Mouse (Mus musculus) cerebellum, postnatal 10 days (tissue): Measurements from ENCODE around the gene Lrch1.

ENCODE experiments used
- DNase-seq, 2 experiments: peaks; one replicate each; pipeline ENCODE4 v3.0.0; 2021; ENCODE audit warnings: mixed read lengths in 2 of 2

Lrch1 gene

DNA sequence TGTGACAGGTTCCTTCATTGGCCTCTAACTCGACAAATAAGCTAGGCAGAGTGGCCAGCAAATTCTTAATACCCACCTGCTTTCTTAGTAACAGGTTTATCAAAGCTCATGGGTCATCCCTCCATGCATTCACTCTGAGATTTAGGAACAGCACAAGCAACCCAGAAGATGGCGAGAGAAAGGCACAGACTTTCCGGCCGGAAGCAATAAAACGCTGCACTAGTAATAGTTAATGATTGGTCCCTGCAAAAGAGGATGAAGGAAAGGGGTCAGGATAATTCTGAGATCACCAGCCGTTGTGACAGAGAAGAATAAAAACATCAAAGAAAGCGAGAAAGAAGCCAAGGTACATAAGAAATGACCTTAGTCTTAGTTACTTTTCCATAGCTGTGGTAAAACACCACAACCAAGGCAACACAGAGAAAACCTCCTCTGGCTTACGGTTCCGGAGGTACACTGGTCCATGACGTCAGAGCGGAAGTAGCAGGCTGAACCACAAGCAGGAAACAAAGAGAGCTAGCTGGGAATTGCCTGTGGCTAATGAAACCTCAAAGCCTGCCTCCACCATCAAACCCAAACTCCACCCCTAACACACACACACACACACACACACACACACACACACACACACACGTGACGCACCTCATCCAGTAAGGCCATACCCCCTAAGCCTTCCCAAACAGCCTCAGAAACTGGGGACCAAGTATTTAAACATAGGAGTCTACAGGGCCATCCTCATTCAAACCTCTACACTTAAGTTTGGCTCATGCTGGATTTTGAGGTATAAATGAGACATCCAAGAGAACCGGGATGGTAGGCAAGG is 100.2 kb downstream of the Lrch1 start:
- DNase-seq = no peak

GRCm38 (mm10) chr14:74846668-74847067 is 101.0 kb downstream of the Lrch1 start:
- no peak for DNase-seq

- DNase-seq = peak in 1 of 2 experiments; percentile 26
These were observed 101.9 kb downstream of the Lrch1 start for GRCm38 (mm10) chr14:74845661-74846274.

DNA sequence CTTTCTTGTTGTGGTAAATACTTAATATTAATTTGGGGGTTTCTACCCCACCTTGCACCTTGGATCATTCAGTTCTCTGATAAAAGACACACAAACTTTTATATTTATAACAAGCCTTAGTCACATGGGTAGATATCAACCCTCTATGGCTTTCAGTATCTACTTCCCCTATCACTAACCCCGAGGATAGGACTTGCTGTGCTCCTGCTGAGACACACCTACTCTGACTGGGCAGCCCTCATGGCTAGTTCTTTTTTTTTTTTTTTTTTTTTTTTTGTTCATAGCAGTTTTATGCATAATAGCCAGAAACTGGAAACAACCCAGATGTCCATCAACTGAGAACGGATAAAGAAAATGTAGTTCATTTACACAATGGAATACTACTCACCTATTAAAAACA is 106.0 kb downstream of the Lrch1 start:
- DNase-seq = no peak

DNA sequence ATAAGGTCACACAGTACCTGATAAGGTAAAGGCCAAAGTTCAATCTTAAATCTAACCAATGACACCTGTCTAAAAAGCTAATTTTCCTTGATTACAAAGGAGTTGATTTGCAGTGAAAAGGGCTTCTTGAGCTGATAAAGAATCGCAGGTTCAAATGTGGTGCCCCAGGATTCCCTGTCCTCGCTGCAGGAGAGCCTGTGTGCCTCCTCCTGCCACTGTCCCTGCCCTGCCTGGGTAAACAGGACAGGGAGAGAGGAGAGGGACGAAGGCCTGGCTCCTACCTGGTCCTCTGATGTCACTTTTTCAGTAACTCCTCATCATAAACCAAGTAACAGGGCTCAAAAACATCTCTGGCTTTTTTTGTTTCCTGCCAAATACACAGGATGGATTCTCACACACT is 106.4 kb downstream of the Lrch1 start:
- no peak for DNase-seq

- DNase-seq = no peak
These were observed 106.9 kb downstream of the Lrch1 start for GRCm38 (mm10) chr14:74840820-74841219.

DNA sequence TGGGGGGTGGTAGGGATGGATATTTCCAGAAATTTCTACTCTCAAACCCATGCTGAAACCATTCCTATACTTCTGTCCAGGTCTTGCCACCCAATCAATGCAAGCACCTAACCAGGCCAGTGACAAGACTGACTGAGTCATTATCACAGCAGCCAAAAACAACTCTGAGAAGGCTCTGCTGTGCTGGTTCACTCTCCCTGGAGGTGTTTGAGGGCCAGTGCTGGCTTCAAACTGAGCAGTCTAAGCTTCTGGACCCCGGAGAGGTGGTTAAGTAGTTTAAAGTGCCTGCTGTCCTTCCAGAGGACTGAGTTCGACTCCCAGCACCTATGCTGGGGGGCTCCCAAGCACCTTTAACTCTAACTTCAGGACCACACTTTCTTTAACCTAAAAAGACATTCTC is 107.3 kb downstream of the Lrch1 start:
- DNase-seq = no peak

- DNase-seq = no peak
These were observed 108.9 kb downstream of the Lrch1 start for GRCm38 (mm10) chr14:74838816-74839215.

GRCm38 (mm10) chr14:74835010-74835409 is 112.7 kb downstream of the Lrch1 start:
- DNase-seq = peak in 1 of 2 experiments; percentile 24

DNA sequence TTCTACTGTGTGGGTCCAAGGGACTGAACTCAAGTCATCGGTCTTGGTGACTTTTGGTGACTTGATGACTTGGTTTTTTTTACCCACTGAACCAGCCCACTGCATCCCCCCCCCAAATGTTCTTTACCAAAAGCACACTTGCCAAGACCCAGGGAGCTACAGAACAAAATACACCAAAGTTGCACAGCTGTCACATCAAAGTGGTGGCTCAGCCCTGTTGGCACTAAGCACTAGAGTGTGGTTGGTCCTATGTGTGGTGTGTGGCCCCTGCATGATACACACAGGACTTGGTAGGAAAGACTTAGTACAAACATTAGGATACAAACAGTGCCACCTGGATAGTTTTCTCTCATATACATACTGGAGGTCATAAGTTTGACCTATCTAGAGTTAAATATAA is 113.5 kb downstream of the Lrch1 start:
- DNase-seq = no peak

GRCm38 (mm10) chr14:74831653-74832052 is 116.0 kb downstream of the Lrch1 start:
- DNase-seq = peak in 1 of 2 experiments; percentile 22

DNA sequence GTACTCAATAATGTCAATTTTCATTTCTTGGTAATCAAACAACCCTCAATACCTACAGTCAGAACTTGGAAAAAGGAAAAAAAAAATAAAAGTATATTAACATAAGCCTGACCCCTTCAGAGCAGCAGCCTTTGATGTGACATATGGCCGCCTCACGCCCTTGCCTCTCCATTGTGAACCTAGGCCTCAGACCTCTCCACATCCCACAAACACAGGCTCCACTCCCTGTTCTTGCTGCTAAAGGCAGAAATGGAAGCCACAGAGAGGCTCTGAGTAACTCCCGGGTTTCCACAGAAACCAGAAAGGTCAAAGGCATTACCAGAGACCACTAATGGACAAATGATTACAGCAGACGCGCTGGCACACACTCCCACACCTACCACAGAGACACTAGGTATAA is 116.6 kb downstream of the Lrch1 start:
- no peak for DNase-seq

- no peak for DNase-seq
These were observed 117.1 kb downstream of the Lrch1 start for GRCm38 (mm10) chr14:74830591-74830990.

DNA sequence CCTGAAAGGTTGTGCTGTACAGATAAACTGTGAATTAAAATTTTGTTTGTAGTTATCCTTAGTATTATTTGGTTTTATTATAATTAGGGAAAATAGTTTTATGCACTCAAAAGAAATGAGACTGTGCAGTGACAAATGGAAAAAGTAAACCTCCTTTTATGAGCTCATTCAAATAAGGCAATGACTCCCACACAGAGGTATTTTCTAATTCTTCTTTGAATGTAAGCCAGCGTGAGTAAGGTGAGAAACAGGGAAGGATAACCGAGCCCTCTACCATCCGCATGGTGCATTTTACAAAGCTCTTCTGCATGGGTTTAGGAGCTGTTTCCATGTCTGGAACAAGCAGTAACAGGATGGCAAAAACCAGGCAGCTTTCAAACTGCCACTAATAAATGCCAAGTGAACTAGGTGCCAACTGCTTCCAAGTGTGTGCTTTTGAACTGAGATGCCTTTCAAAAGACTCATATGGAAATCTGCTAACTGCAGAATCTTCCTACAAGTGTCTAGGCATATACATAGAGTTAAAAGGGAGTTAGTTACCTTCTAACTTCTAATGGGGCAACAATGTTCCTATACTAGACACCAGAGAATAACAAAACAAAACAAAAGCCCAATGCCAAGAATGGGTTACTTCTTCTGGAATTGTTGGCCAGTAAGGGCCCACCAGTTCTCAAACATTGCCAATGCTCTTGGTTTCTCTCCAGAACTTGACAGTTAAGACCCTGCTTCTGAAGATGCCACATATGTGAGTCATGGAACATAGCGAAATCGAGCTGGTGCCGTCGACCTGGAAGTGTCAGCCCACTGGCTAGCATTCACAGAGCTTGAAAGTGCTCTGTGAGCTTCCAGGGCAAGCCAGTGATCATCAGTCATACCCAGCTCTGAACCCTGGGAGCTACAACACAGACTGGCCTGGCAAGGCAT is 124.7 kb downstream of the Lrch1 start:
- DNase-seq = peak; percentile 71

DNA sequence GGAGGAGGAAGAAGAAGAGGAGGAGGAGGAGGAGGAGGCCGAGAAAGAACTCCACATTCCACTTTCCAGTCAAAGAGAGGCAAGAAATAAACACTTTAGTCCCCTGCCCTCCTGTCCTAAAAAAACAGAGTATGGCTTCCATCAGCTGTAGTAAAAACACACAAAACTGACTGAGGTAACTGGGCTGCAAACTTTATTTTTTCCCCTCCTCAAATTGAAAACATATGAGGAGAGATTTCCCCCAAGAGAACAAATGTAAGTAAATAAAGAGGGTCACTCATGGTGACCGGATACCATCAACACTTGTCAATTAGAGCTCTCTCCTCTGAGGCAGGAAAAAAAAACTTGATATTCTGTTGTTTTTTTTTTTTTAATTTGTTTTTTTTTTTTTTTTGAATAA is 125.6 kb downstream of the Lrch1 start:
- DNase-seq = no peak

DNA sequence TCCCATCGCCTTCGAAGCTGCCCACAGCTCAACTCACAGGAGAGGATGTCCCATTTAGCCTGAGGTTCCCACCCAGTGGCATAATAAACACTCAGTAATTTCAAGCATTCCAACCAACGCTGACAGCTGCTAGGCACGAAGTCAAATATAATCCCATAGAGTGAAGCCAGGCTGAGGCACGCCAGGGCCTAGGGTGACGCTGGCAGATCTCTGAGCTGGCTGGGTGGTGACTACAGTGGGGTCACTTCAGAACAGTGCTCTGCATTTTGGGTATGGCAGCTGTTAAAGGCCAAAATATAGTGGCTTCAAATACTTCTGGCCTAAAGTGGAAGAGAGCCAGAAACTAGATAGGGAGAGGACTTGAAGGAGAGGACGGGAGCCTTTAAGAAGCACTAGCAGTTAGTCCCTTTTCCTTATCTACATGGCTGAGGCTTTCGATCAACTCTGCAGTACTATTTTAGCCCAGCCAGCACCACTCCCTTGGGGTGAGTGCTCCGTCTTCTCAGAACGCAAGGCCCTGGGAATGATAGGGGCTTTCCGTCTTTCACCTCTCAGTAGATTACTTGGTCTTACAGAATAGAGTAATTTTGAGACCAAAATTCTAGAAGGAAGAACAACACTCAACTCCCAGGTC is 127.4 kb downstream of the Lrch1 start:
- peak; percentile 50 to 60 for DNase-seq

GRCm38 (mm10) chr14:74816705-74817104 is 131.0 kb downstream of the Lrch1 start:
- DNase-seq = peak; percentile 68 to 69

DNA sequence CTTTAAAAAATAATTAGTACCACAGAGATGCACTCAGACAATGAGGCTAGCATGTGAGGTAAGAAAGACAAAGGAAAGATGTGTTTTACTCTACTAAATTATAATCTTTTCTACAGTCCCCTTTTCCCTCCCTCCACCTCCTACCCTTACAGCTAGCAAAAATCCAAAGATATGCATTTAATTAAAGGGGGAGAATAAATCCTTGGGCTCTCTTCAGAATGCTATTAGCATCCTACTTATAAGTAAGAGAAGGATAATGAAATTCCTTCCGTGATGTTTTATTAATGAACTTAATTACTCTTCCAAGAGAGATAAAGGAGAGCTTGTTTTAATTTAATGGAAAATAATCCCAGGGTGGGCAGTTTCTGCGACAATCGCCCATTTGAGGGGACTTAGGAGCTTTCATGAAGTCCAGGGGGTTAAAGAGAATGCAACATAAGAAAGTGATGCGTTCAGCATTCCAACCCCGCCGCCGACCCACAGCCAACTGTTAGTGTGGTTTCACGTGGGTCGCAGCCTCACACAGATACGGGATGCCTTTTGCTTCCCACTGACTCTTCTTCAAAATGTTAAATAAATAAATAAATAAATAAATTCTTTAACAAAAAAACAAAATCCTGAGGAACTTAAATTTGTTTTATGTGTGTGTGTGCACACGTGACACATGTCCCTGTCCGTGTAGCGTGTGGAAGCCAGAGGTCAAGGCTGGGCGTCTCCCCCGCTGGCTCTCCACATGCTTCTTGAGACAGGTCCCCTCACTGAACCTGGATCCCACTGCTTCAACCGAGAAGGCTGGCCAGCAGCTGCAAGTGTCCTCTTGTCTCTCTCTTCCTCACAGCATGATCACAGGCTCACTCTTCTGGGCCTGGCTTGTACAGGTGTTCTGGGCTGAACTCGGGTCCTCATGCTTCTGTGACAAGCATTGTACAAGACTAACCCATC is 132.6 kb downstream of the Lrch1 start:
- DNase-seq = no peak

- DNase-seq = no peak
These were observed 136.1 kb downstream of the Lrch1 start for GRCm38 (mm10) chr14:74811617-74812016.

DNA sequence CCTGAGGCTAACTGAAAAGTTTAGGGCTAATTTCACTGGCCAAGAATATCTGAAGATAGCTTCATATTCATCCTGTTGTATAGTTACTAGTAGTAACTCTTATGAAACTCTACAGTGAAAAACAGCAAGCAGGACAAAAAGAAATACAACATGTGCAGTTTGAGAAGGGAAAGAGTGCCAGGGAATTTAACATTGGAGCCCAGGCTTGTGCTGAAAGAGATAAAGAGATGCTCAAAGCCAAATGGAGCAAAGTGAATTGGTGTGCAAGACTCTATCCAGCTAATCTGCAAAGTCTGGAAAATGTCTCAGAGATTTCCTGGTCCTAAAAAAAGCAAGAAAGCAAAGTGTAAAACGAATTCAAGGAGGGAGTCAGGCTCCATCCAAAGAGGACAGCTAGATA is 145.7 kb downstream of the Lrch1 start:
- no peak for DNase-seq

DNA sequence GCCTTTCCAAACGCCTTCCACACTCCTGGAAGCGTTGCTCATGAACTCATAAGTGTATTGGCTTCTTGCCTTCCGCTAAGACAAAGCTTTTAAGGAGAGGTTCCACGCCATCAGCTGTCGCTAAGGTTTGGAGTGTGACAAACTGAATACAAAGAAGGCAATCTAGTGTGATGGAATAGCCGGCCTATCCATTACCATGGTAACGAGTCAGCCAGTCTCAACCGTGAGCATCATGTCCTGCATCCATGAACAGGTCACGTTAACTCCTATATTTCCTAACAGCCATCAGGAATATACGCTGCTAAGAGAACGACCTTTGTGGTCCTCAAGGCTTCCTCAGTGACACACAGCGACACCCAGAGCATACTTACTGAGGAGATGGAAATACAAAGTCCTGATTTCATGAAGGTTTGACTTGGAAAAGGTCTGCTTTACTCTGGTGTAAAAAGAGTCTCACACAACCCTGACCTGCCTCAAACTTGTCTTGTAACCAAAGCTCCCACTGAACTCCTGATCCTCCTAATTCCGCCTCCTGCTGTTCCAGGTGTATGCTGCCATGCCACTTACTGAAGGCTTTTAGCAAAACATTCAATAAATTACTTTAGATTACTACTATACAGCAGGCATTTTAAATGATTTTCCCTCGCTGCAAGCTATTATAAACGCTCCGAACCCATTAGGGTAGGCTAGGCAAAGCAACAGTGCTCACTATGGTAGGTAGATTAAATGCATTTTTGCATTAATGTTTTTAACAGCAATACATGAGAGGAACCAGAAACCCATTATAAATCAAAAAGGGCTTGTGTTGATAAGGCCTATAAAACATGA is 149.4 kb downstream of the Lrch1 start:
- no peak for DNase-seq
